Mouse (Mus musculus): ENCODE results near the gene Taldo1. TPM values are rescaled to one million over a fixed set of nuclear protein-coding genes. Genes with fewer than 3 reads are reported as not detected.

Gene Taldo1
- polyA plus RNA-seq (2012; fragmentation: generic; extraction: Trizol) = 259 TPM

- Histone ChIP-seq H3K27me3 (ENCODE audit: control insufficient read depth, insufficient read depth, insufficient read length) (no peaks in the 10 kb centered on the region), H3ac (ENCODE audit: control insufficient read depth, insufficient read length) (peak within 1 kb of the TSS; percentile 7), H3K4me2 (ENCODE audit: low read depth) (peak within 1 kb of the TSS; percentile 99), H3K79me2 (ENCODE audit: control insufficient read depth, insufficient read depth) (peaks cover 33% of the 10 kb centered on the region), H3K36me3 (ENCODE audit: control insufficient read depth, insufficient read depth) (peaks cover 7% of the 10 kb centered on the region), H3K4me3 (peak within 1 kb of the TSS; percentile 80)
- TF ChIP-seq CEBPB (IDR thresholded peaks at IDR 0.05; ENCODE audit: insufficient read depth, poor library complexity, severe bottlenecking) = no peak
- TF ChIP-seq E2F4 (IDR thresholded peaks at IDR 0.05; ENCODE audit: insufficient read depth) = no peak
- no peak for TF ChIP-seq TCF3 (IDR thresholded peaks at IDR 0.05; ENCODE audit: insufficient read length, low read depth)
- TF ChIP-seq REST (IDR thresholded peaks at IDR 0.05; ENCODE audit: insufficient read depth, insufficient read length) = no peak
- TF ChIP-seq MYOG (IDR thresholded peaks at IDR 0.05; ENCODE audit: control insufficient read depth in 1 of 3, insufficient read depth in 1 of 3, insufficient read length in 2 of 3, low read depth in 2 of 3) = peak; percentile 53 to 83 (median 70)
- TF ChIP-seq USF1 (IDR thresholded peaks at IDR 0.05; ENCODE audit: low read depth) = no peak
- no peak for TF ChIP-seq TCF12 (IDR thresholded peaks at IDR 0.05; ENCODE audit: insufficient read depth, poor library complexity, severe bottlenecking)
- peak; percentile 93 for TF ChIP-seq POLR2AphosphoS2 (IDR thresholded peaks at IDR 0.05; ENCODE audit: insufficient read length, low read depth)
- no peak for TF ChIP-seq SRF (IDR thresholded peaks at IDR 0.05; ENCODE audit: control insufficient read depth, insufficient read length, low read depth)
- no peak for TF ChIP-seq MAX (IDR thresholded peaks at IDR 0.05; ENCODE audit: low read depth)
- peak; percentile 88 for TF ChIP-seq POLR2A (IDR thresholded peaks at IDR 0.05; ENCODE audit: insufficient read length, low read depth)
- peak in 2 of 3 experiments; percentile 49 to 81 for TF ChIP-seq MYOD1 (IDR thresholded peaks at IDR 0.05; ENCODE audit: control insufficient read depth in 1 of 3, insufficient read length in 2 of 3, low read depth in 2 of 3)
Measured at GRCm38 (mm10) chr7:141391625-141392551, at the start of gene Taldo1. Gene Taldo1, plus strand, starts transcription at chr7:141392199.

- H3K27me3 ChIP-seq (ENCODE audit: control insufficient read depth, insufficient read depth, insufficient read length) = no peaks in the 10 kb centered on the region
- no peaks in the 10 kb centered on the region for H3K79me2 ChIP-seq (ENCODE audit: control insufficient read depth, insufficient read depth)
- TF ChIP-seq SRF (IDR thresholded peaks at IDR 0.05; ENCODE audit: control insufficient read depth, insufficient read length, low read depth) (no peak), REST (IDR thresholded peaks at IDR 0.05; ENCODE audit: insufficient read depth, insufficient read length) (no peak), MYOG (IDR thresholded peaks at IDR 0.05; ENCODE audit: control insufficient read depth in 1 of 3, insufficient read depth in 1 of 3, insufficient read length in 2 of 3, low read depth in 2 of 3) (no peak), CEBPB (IDR thresholded peaks at IDR 0.05; ENCODE audit: insufficient read depth, poor library complexity, severe bottlenecking) (no peak), E2F4 (IDR thresholded peaks at IDR 0.05; ENCODE audit: insufficient read depth) (no peak), POLR2AphosphoS2 (IDR thresholded peaks at IDR 0.05; ENCODE audit: insufficient read length, low read depth) (no peak), TCF12 (IDR thresholded peaks at IDR 0.05; ENCODE audit: insufficient read depth, poor library complexity, severe bottlenecking) (no peak), MAX (IDR thresholded peaks at IDR 0.05; ENCODE audit: low read depth) (no peak), TCF3 (IDR thresholded peaks at IDR 0.05; ENCODE audit: insufficient read length, low read depth) (no peak), MYOD1 (IDR thresholded peaks at IDR 0.05; ENCODE audit: control insufficient read depth in 1 of 3, insufficient read length in 2 of 3, low read depth in 2 of 3) (no peak), USF1 (IDR thresholded peaks at IDR 0.05; ENCODE audit: low read depth) (no peak), POLR2A (IDR thresholded peaks at IDR 0.05; ENCODE audit: insufficient read length, low read depth) (no peak)
- no peak overlapping the region for H3K4me2 ChIP-seq (ENCODE audit: low read depth)
- no peak overlapping the region for H3ac ChIP-seq (ENCODE audit: control insufficient read depth, insufficient read length)
- no peaks in the 10 kb centered on the region for H3K36me3 ChIP-seq (ENCODE audit: control insufficient read depth, insufficient read depth)
- no peak overlapping the region for H3K4me3 ChIP-seq
Measured at GRCm38 (mm10) chr7:141343230-141343629, 48.8 kb upstream of the Taldo1 start.

DNA sequence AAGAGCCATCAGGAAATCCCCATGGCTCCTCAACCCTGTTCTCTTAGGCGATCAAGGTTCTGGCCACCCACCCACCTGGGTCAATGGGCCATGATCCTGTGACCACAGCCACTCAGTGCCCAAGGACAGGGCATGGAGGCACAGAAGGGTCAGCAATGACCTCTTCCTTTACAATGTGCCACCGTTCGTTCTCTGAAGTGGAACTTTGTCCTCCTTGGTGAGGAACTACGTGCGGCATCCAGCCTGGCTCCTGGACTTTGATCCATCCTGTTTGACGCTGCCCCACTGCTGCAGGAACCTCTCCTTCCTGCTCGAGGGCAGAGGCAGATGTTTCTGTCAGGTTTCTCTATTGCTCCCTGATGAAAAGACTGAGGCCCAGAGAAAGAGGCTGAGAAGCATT lies 48.3 kb upstream of the Taldo1 start:
- Histone ChIP-seq H3K4me2 (ENCODE audit: low read depth) (no peak overlapping the region), H3K4me3 (no peak overlapping the region), H3K36me3 (ENCODE audit: control insufficient read depth, insufficient read depth) (no peaks in the 10 kb centered on the region), H3K79me2 (ENCODE audit: control insufficient read depth, insufficient read depth) (no peaks in the 10 kb centered on the region), H3ac (ENCODE audit: control insufficient read depth, insufficient read length) (no peak overlapping the region), H3K27me3 (ENCODE audit: control insufficient read depth, insufficient read depth, insufficient read length) (no peaks in the 10 kb centered on the region)
- TF ChIP-seq POLR2A (IDR thresholded peaks at IDR 0.05; ENCODE audit: insufficient read length, low read depth) (no peak), SRF (IDR thresholded peaks at IDR 0.05; ENCODE audit: control insufficient read depth, insufficient read length, low read depth) (no peak), TCF3 (IDR thresholded peaks at IDR 0.05; ENCODE audit: insufficient read length, low read depth) (no peak), E2F4 (IDR thresholded peaks at IDR 0.05; ENCODE audit: insufficient read depth) (no peak), TCF12 (IDR thresholded peaks at IDR 0.05; ENCODE audit: insufficient read depth, poor library complexity, severe bottlenecking) (no peak), REST (IDR thresholded peaks at IDR 0.05; ENCODE audit: insufficient read depth, insufficient read length) (no peak), CEBPB (IDR thresholded peaks at IDR 0.05; ENCODE audit: insufficient read depth, poor library complexity, severe bottlenecking) (no peak), USF1 (IDR thresholded peaks at IDR 0.05; ENCODE audit: low read depth) (no peak)

- Histone ChIP-seq H3K36me3 (ENCODE audit: control insufficient read depth, insufficient read depth) (no peaks in the 10 kb centered on the region), H3ac (ENCODE audit: control insufficient read depth, insufficient read length) (no peak overlapping the region), H3K79me2 (ENCODE audit: control insufficient read depth, insufficient read depth) (no peaks in the 10 kb centered on the region), H3K4me2 (ENCODE audit: low read depth) (no peak overlapping the region), H3K4me3 (no peak overlapping the region), H3K27me3 (ENCODE audit: control insufficient read depth, insufficient read depth, insufficient read length) (no peaks in the 10 kb centered on the region)
- TF ChIP-seq CEBPB (IDR thresholded peaks at IDR 0.05; ENCODE audit: insufficient read depth, poor library complexity, severe bottlenecking) = no peak
Measured at GRCm38 (mm10) chr7:141344787-141345186, 47.2 kb upstream of the Taldo1 start.

GRCm38 (mm10) chr7:141351061-141351460 lies 40.9 kb upstream of the Taldo1 start:
- no peak overlapping the region for H3ac ChIP-seq (ENCODE audit: control insufficient read depth, insufficient read length)
- no peak overlapping the region for H3K4me2 ChIP-seq (ENCODE audit: low read depth)
- H3K36me3 ChIP-seq (ENCODE audit: control insufficient read depth, insufficient read depth) = no peaks in the 10 kb centered on the region
- no peaks in the 10 kb centered on the region for H3K27me3 ChIP-seq (ENCODE audit: control insufficient read depth, insufficient read depth, insufficient read length)
- TF ChIP-seq MYOD1 (IDR thresholded peaks at IDR 0.05; ENCODE audit: control insufficient read depth in 1 of 3, insufficient read length in 2 of 3, low read depth in 2 of 3) (no peak), TCF12 (IDR thresholded peaks at IDR 0.05; ENCODE audit: insufficient read depth, poor library complexity, severe bottlenecking) (no peak), CEBPB (IDR thresholded peaks at IDR 0.05; ENCODE audit: insufficient read depth, poor library complexity, severe bottlenecking) (no peak), TCF3 (IDR thresholded peaks at IDR 0.05; ENCODE audit: insufficient read length, low read depth) (no peak), POLR2AphosphoS2 (IDR thresholded peaks at IDR 0.05; ENCODE audit: insufficient read length, low read depth) (no peak), MAX (IDR thresholded peaks at IDR 0.05; ENCODE audit: low read depth) (no peak), SRF (IDR thresholded peaks at IDR 0.05; ENCODE audit: control insufficient read depth, insufficient read length, low read depth) (no peak), E2F4 (IDR thresholded peaks at IDR 0.05; ENCODE audit: insufficient read depth) (no peak), REST (IDR thresholded peaks at IDR 0.05; ENCODE audit: insufficient read depth, insufficient read length) (no peak), MYOG (IDR thresholded peaks at IDR 0.05; ENCODE audit: control insufficient read depth in 1 of 3, insufficient read depth in 1 of 3, insufficient read length in 2 of 3, low read depth in 2 of 3) (no peak), POLR2A (IDR thresholded peaks at IDR 0.05; ENCODE audit: insufficient read length, low read depth) (no peak)
- no peak overlapping the region for H3K4me3 ChIP-seq
- no peaks in the 10 kb centered on the region for H3K79me2 ChIP-seq (ENCODE audit: control insufficient read depth, insufficient read depth)

Data from myocyte (in vitro differentiated cells).